Mouse (Mus musculus) central nervous system, embryonic 18 days (tissue): ENCODE data around the gene Gm6614. TPM values are rescaled to one million over a fixed set of nuclear protein-coding genes. Genes with fewer than 3 reads are reported as not detected.

Experiments used
- polyA plus RNA-seq: library from polyadenylated mRNA; depleted of rRNA; stranded (reverse); fragments of >200 nt; gene quantifications from 2 replicates; pipeline ENCODE4 v1.2.3, GENCODE M21; 2012; rRNA removed

Gene Gm6614
- polyA plus RNA-seq = 0.04 and 0.11 TPM in 2 replicates

GRCm38 (mm10) chr6:142011364-142011955 is at the start of gene Gm6614:
Gene Gm6614, minus strand, starts transcription at chr6:142011414.

DNA sequence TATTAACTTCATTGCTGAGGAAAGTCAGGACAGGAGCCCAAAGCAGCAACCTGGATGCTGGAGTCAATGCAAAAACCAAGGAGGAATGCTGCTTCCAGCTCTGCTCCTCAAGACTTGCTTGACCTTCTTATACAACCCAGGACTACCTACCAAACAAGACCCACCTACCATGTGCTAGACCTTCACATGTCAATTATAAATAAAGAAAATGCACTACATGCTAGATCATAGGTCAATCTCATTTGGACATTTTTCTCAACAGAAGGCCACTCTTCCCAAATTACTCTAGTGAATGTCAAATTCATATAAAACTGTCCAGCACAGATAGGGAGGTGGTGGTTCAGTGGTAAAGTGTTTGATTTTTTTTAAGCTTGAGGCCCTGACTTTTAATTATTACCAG is 64.4 kb downstream of the Gm6614 start, which contains the start of gene Slco1a1:
TSS of gene Slco1a1 (minus strand) at position 101 of the 400 bp plus-strand sequence.

Other genes starting within 250 kb of the Gm6614 start
- not detected in 2 replicates for gene Gm5724, start 237.6 kb downstream of the Gm6614 start, polyA plus RNA-seq
- gene Slco1a4, start 155.2 kb downstream of the Gm6614 start, polyA plus RNA-seq = 1.1 and 1.8 TPM in 2 replicates
- not detected in 2 replicates for gene Slco1a1, start 64.5 kb downstream of the Gm6614 start, polyA plus RNA-seq
- 0.01 TPM in 1 of 2 replicates, not detected in the other for gene Slco1a6, start 197.1 kb upstream of the Gm6614 start, polyA plus RNA-seq